Mouse (Mus musculus): Measurements from ENCODE around the gene Gm32802.
"Not testable (repeated sequence)": the region's sequence is repeated elsewhere in the genome, so short reads cannot be mapped to it uniquely, and the experiment has no call there.

Gene Gm32802

GRCm38 (mm10) chr10:118258388-118258787 lies at the start of gene Gm32802:
Gm32802 (plus strand) TSS chr10:118258688.
- not testable (repeated sequence) for DNase-seq

- DNase-seq: not testable (repeated sequence)
These were observed 42.6 kb upstream of the Gm32802 start for GRCm38 (mm10) chr10:118215719-118216393.

DNA sequence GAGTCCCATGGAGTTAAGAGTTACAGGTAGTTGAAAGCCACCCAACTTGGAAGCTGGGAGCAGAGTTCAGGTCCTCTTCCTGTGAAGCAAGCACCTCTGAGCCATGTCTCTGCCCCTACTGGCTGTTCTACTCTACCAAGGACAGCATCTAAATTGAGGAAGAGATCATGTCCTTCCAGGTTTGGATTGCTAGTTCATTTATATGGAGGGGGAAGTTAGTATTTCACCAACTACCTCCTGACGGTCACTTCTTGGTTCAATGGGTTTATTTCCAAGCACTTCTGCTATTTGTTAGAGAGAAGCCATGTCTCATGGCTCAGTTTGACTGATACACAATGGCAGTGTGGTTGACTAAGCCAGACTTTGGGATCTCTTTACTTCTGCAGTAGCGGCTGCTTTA lies 30.9 kb upstream of the Gm32802 start:
- DNase-seq: not testable (repeated sequence)

GRCm38 (mm10) chr10:118232607-118233006 lies 25.9 kb upstream of the Gm32802 start:
- DNase-seq: not testable (repeated sequence)

GRCm38 (mm10) chr10:118240680-118241079 lies 17.8 kb upstream of the Gm32802 start, which contains the start of gene Gm32717:
Gm32717 (minus strand) TSS chr10:118240780.
- DNase-seq: not testable (repeated sequence)

- DNase-seq: not testable (repeated sequence)
These were observed 9.4 kb upstream of the Gm32802 start for GRCm38 (mm10) chr10:118249006-118249595.

- DNase-seq: peak; percentile 74
These were observed 7.6 kb upstream of the Gm32802 start for GRCm38 (mm10) chr10:118250852-118251295.

- not testable (repeated sequence) for DNase-seq
These were observed 10.3 kb downstream of the Gm32802 start for GRCm38 (mm10) chr10:118268812-118269211.

- DNase-seq: not testable (repeated sequence)
These were observed 12.9 kb downstream of the Gm32802 start for GRCm38 (mm10) chr10:118271416-118271815.

- DNase-seq: not testable (repeated sequence)
These were observed 19.6 kb downstream of the Gm32802 start for GRCm38 (mm10) chr10:118278069-118278468.

DNA sequence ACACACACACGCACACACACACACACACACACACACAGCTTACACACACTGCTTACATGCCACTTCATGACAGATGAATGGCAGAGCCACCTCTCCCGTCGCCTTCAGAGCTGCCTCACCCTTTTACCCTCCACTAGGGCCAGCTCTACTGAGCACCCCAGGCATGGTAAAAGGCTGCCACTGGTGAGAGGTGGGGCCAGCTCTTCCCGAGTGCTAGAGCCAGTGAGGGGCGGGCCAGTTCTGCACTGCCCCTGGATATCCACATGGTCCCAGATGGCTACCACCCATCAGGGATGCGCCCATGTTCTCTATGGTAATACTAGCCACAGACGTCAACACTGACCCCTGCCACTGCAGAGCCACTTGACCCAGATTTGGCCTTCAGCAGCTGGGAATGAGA lies 24.1 kb downstream of the Gm32802 start:
- not testable (repeated sequence) for DNase-seq

- peak; percentile 8 for DNase-seq
These were observed 24.5 kb downstream of the Gm32802 start for GRCm38 (mm10) chr10:118283016-118283415.

GRCm38 (mm10) chr10:118294938-118295337 lies 36.5 kb downstream of the Gm32802 start, which contains the start of gene Iltifb:
Iltifb (minus strand) TSS chr10:118295038.
- no peak for DNase-seq

GRCm38 (mm10) chr10:118302133-118302532 lies 43.6 kb downstream of the Gm32802 start:
- DNase-seq: not testable (repeated sequence)

All from thymus, postnatal 4 days (tissue).